Mouse (Mus musculus) mouse trophoblast stem cell (cell line): ENCODE measurements around the gene Phf19.

ENCODE experiments used
- in situ Hi-C, 2 experiments: fragments of 300-500 bp; cut with MseI, MboI; formaldehyde crosslinking; loops; 2 replicates in 1 of 2; 3 replicates in 1 of 2; pipeline ENCODE4 v1.15.1; 2025

Phf19 gene

GRCm38 (mm10) chr2:34938269-34939208, 24.7 kb upstream of the Phf19 start:
- in situ Hi-C loops, result no loop called here

GRCm38 (mm10) chr2:34937460-34937859, 23.6 kb upstream of the Phf19 start:
- in situ Hi-C loops, result no loop called here

- in situ Hi-C loops, result no loop called here
Measured at GRCm38 (mm10) chr2:34927320-34927719, 13.5 kb upstream of the Phf19 start.

- in situ Hi-C loops, result no loop called here
Measured at GRCm38 (mm10) chr2:34922729-34923128, 8.9 kb upstream of the Phf19 start.

GRCm38 (mm10) chr2:34920144-34920543, 6.3 kb upstream of the Phf19 start:
- in situ Hi-C loops, result no loop called here

- in situ Hi-C loops, result no loop called here
Measured at GRCm38 (mm10) chr2:34915103-34915502, 1.3 kb upstream of the Phf19 start.

- in situ Hi-C loops, result no loop called here
Measured at GRCm38 (mm10) chr2:34914823-34915082, 927 bp upstream of the Phf19 start.

- in situ Hi-C loops, result no loop called here
Measured at GRCm38 (mm10) chr2:34914069-34914822, 420 bp upstream of the Phf19 start.

GRCm38 (mm10) chr2:34912613-34913012, 1.2 kb downstream of the Phf19 start:
- in situ Hi-C loops, result no loop called here

- in situ Hi-C loops, result no loop called here
Measured at GRCm38 (mm10) chr2:34911871-34912270, 2.0 kb downstream of the Phf19 start.

- in situ Hi-C loops, result no loop called here
Measured at GRCm38 (mm10) chr2:34909719-34910118, 4.1 kb downstream of the Phf19 start.

GRCm38 (mm10) chr2:34906861-34907604, 6.8 kb downstream of the Phf19 start:
- in situ Hi-C loops, result no loop called here

- in situ Hi-C loops, result no loop called here
Measured at GRCm38 (mm10) chr2:34906426-34906825, 7.4 kb downstream of the Phf19 start.

GRCm38 (mm10) chr2:34904849-34905542, 8.8 kb downstream of the Phf19 start:
- in situ Hi-C loops, result no loop called here

GRCm38 (mm10) chr2:34903652-34904405, 10.0 kb downstream of the Phf19 start:
- in situ Hi-C loops, result no loop called here

- in situ Hi-C loops, result no loop called here
Measured at GRCm38 (mm10) chr2:34903191-34903590, 10.6 kb downstream of the Phf19 start.

GRCm38 (mm10) chr2:34902731-34903130, 11.1 kb downstream of the Phf19 start:
- in situ Hi-C loops, result no loop called here

- in situ Hi-C loops, result no loop called here
Measured at GRCm38 (mm10) chr2:34901726-34902125, 12.1 kb downstream of the Phf19 start.

- in situ Hi-C loops, result no loop called here
Measured at GRCm38 (mm10) chr2:34900412-34900811, 13.4 kb downstream of the Phf19 start.

- in situ Hi-C loops, result no loop called here
Measured at GRCm38 (mm10) chr2:34899682-34900081, 14.1 kb downstream of the Phf19 start.

GRCm38 (mm10) chr2:34897820-34898219, 16.0 kb downstream of the Phf19 start:
- in situ Hi-C loops, result no loop called here
